In genomic region chr3:105627258-105627657, GRCm38 (mm10) we compare ENCODE assay signal across 18 mouse cellular contexts.
DNase-seq lines count a peak whose midpoint lies in the region; ATAC-seq and TF ChIP-seq lines count a peak whose summit lies in the region.
"Had no signal": no experiment of that assay in that cellular context is flagged by ENCODE, and none has a peak within 500 bp of the region (broad histone marks: within the 10 kb centered on the region; RNA-seq: fewer than 3 reads in every experiment).

No protein-coding gene starts in this region.

- no peak overlapping the region for H3K27ac ChIP-seq in lung, embryonic 16.5 days (ENCODE audit: low read length)
- no peak overlapping the region for H3K27ac ChIP-seq in midbrain, embryonic 13.5 days
- H3K27ac ChIP-seq: embryonic facial prominence, embryonic 12.5 days; forebrain, embryonic 10.5 days; hindbrain, embryonic 13.5 days; liver, embryonic 14.5 days; midbrain, embryonic 10.5 days had no signal

- no peaks in the 10 kb centered on the region for H3K9me3 ChIP-seq in lung, embryonic 16.5 days (ENCODE audit: control insufficient read depth, low read length)
- H3K9me3 ChIP-seq in midbrain, embryonic 13.5 days: no peaks in the 10 kb centered on the region
- H3K9me3 ChIP-seq: embryonic facial prominence, embryonic 12.5 days; forebrain, embryonic 10.5 days; heart, embryonic 12.5 days; hindbrain, embryonic 13.5 days; midbrain, embryonic 10.5 days had no signal

- no peak for TF ChIP-seq CTCF in lung, adult 2 months (IDR thresholded peaks at IDR 0.05; ENCODE audit: insufficient read depth, low read length)

- H3K9ac ChIP-seq in lung, embryonic 16.5 days (ENCODE audit: low read length): no peak overlapping the region
- no peak overlapping the region for H3K9ac ChIP-seq in midbrain, embryonic 13.5 days (replicated peaks)
- H3K9ac ChIP-seq: embryonic facial prominence, embryonic 12.5 days; heart, embryonic 12.5 days; hindbrain, embryonic 13.5 days; liver, embryonic 14.5 days had no signal

- H3K4me2 ChIP-seq in lung, embryonic 16.5 days (ENCODE audit: low read depth, low read length): no peak overlapping the region
- H3K4me2 ChIP-seq in midbrain, embryonic 13.5 days (replicated peaks): no peak overlapping the region
- H3K4me2 ChIP-seq: embryonic facial prominence, embryonic 12.5 days; heart, embryonic 12.5 days; hindbrain, embryonic 13.5 days had no signal

- TF ChIP-seq POLR2A in lung, adult 2 months (IDR thresholded peaks at IDR 0.05; ENCODE audit: borderline replicate concordance, extremely low read depth, low read depth, low read length): no peak

- H3K27me3 ChIP-seq in lung, embryonic 16.5 days (ENCODE audit: control insufficient read depth, insufficient read depth, low read depth, low read length): no peaks in the 10 kb centered on the region
- no peaks in the 10 kb centered on the region for H3K27me3 ChIP-seq in splenic B cell, adult 2 months (ENCODE audit: control insufficient read depth, insufficient read depth, low read length, poor library complexity, severe bottlenecking)
- no peaks in the 10 kb centered on the region for H3K27me3 ChIP-seq in midbrain, embryonic 13.5 days
- H3K27me3 ChIP-seq: embryonic facial prominence, embryonic 12.5 days; hindbrain, embryonic 13.5 days had no signal

- H3K36me3 ChIP-seq in lung, embryonic 16.5 days (ENCODE audit: control insufficient read depth, insufficient read depth, low read length): no peaks in the 10 kb centered on the region
- no peaks in the 10 kb centered on the region for H3K36me3 ChIP-seq in splenic B cell, adult 2 months (ENCODE audit: control insufficient read depth, insufficient read depth, low read length, poor library complexity, severe bottlenecking)
- H3K36me3 ChIP-seq in midbrain, embryonic 13.5 days: no peaks in the 10 kb centered on the region
- H3K36me3 ChIP-seq: embryonic facial prominence, embryonic 12.5 days; forebrain, embryonic 10.5 days; heart, embryonic 12.5 days; hindbrain, embryonic 13.5 days; midbrain, embryonic 10.5 days had no signal

- peak; percentile 49 for ATAC-seq in lung, embryonic 16.5 days (ENCODE audit: low read depth)
- ATAC-seq in midbrain, embryonic 13.5 days: no peak

- no peaks in the 10 kb centered on the region for H3K4me1 ChIP-seq in lung, embryonic 16.5 days (replicated peaks; ENCODE audit: control insufficient read depth, insufficient read depth, low read length)
- no peaks in the 10 kb centered on the region for H3K4me1 ChIP-seq in lung, adult 2 months (ENCODE audit: control insufficient read depth, insufficient read depth, low read length)
- peaks cover 4% of the 10 kb centered on the region for H3K4me1 ChIP-seq in midbrain, embryonic 13.5 days (replicated peaks)
- H3K4me1 ChIP-seq: embryonic facial prominence, embryonic 12.5 days had no signal

- 55% methylated on average over 6 of the region's 6 CpGs for WGBS in lung, embryonic 16.5 days
- WGBS in lung, adult 2 months: 43% methylated on average over 6 of the region's 6 CpGs
- WGBS in midbrain, embryonic 13.5 days: 82% methylated on average over 6 of the region's 6 CpGs

- peak; percentile 10 for DNase-seq in embryo, embryonic 11 days
- DNase-seq in embryo, embryonic 9.5 days (ENCODE audit: extremely low spot score): no peak
- no peak for DNase-seq in lung, adult 2 months
- DNase-seq in kidney, adult 9 months: peak; percentile 37
- DNase-seq in splenic B cell, adult 2 months (ENCODE audit: low read depth, low spot score): peak; percentile 2
- no peak for DNase-seq in Muller cell, postnatal 12 days (ENCODE audit: inconsistent ontology term)
- DNase-seq: cerebellum, adult 8-10 months; layer of hippocampus, adult 9-11 months; left cerebral cortex, postnatal 4 days had no signal

- no peak overlapping the region for H3K4me3 ChIP-seq in lung, embryonic 16.5 days (ENCODE audit: low read length)
- no peak overlapping the region for H3K4me3 ChIP-seq in lung, adult 2 months (replicated peaks; ENCODE audit: extremely low read depth, low read depth, low read length)
- no peak overlapping the region for H3K4me3 ChIP-seq in midbrain, embryonic 13.5 days (replicated peaks)
- H3K4me3 ChIP-seq: embryonic facial prominence, embryonic 12.5 days; forebrain, embryonic 10.5 days; heart, embryonic 12.5 days; hindbrain, embryonic 13.5 days; midbrain, embryonic 10.5 days; myocyte had no signal

Comparison
In these comparisons a context has a peak if more than half of its experiments do, and no peak if none do; other contexts are left out.
1. DNase-seq: peak in embryo, embryonic 11 days (single experiment), kidney, adult 9 months (single experiment) and splenic B cell, adult 2 months (single experiment); none in embryo, embryonic 9.5 days (single experiment), lung, adult 2 months (single experiment) and Muller cell, postnatal 12 days (single experiment).